Mouse (Mus musculus) urinary bladder, postnatal 4 days (tissue): Measurements from ENCODE around the gene Wrap53.
"Not testable (repeated sequence)": the region's sequence is repeated elsewhere in the genome, so short reads cannot be mapped to it uniquely, and the experiment has no call there.

ENCODE experiments used
- DNase-seq, 2 experiments: peaks; one replicate each; pipeline ENCODE4 v3.0.0; 2021 to 2022; ENCODE audit warnings: low spot score in 2 of 2

Gene Wrap53

DNA sequence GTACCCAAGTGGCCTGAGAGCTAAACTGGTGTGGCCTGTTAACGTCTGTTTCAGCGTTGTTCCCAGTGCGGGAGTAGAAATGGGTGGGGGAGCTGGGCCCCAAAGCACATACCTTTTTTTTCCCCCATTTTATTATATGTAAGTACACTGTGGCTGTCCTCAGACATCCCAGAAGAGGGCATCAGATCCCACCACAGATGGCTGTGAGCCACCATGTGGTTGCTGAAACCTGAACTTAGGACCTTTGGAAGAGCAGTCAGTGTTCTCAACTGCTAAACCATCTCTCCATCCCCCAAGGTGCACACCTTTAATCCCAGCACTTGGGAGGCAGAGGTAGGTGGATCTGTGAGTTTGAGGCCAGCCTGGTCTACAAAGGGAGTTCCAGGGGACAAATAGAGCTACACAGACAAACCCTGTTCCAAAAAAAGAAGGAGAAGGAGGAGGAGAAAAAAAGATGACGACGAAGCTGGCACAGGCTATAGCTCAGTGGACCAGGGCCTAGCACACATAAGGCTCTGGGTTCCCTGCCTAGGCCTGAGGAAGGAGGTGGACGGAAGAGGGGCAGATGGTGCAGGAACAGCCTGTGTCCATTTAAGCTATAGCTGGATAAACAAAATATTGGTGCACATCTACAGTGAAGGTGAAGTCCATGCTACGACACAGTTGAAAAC, 47.4 kb downstream of the Wrap53 start:
- DNase-seq = no peak

GRCm38 (mm10) chr11:69530755-69531154, 49.3 kb downstream of the Wrap53 start:
- DNase-seq = not testable (repeated sequence)

GRCm38 (mm10) chr11:69530281-69530680, 49.8 kb downstream of the Wrap53 start:
- not testable (repeated sequence) for DNase-seq

- no peak for DNase-seq
These were observed 52.0 kb downstream of the Wrap53 start for GRCm38 (mm10) chr11:69528031-69528390.

DNA sequence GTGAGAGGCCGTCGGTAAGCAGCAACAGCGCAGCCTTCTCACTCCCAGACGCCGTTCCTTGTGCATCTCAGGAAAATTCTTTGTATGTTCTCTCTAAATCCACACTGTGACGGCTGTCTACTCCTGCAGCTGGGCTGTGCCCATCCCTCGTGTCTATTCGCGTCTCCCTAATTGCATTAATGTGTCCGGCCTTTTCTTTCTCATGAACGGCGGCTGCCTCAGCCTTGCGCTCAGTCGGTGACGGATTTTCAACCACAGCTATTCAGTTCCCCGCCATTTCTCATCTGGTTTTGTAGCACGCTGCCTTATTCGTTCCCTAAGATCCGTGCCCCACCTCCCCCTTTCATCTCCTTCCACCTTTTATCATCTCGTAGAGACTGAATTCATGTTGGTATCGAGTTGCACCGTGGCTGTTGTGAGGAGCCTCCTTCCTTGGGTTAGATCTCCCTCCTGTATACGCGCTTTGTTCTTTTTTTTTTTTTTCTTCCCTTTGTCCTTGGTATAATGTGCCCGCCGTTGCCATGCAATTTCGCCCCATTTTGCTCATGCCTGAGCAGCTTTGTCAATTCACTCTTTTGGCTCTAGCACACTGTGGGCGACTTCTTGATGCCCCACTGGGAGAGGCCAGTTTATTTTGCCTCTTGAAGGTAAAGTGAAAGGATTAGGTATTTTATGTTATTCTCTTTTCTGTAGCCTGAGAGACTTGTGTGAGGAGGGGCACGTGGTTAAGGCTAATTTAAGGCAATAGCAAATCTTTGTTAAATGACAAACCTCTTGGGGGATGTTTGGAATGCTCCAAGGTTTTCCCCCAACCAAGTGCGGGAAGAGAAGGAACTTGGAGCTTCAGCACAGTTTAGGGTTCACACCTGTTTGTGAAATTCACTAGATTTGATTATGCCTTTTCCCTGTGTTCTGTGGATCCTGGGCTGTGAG, 52.7 kb downstream of the Wrap53 start:
- DNase-seq = no peak

DNA sequence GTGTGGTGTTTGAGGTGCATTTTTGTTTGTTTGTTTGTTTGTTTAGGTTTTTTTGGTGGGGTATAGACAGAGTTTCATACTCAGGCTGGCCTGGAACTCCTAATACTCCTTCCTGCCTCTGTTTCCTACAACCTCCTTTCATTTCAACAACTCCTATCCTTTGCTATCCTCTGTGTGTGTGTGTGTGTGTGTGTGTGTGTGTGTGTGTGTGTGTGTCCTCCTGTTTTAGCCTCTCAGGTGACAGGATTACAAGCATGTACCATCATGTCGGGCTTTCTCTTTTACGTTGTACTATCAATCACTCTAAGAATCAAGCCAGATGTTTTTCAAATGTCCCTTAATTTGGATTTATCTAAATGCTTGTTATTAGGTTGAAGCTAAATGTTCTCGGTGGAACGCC, 53.4 kb downstream of the Wrap53 start:
- DNase-seq = no peak

DNA sequence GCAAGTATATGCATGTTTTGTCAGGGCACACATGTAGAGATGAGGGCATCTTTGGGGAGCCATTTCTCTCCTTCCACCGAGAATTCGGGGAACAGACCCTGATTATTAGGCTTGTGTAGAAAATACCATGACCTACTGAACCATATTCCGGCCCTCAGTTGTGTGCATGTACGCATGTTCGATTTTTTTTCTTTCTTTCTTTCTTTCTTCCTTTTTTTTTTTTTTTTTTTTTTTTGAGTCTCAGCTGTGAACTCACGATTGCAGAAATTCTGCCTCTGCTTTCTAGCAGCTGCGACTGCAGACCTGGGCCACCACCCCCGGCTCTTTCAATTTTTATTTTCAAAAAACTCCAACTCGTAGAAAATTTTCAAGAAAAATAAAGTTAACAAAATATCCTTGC, 54.4 kb downstream of the Wrap53 start:
- no peak for DNase-seq

GRCm38 (mm10) chr11:69523651-69524050, 56.4 kb downstream of the Wrap53 start:
- no peak for DNase-seq

DNA sequence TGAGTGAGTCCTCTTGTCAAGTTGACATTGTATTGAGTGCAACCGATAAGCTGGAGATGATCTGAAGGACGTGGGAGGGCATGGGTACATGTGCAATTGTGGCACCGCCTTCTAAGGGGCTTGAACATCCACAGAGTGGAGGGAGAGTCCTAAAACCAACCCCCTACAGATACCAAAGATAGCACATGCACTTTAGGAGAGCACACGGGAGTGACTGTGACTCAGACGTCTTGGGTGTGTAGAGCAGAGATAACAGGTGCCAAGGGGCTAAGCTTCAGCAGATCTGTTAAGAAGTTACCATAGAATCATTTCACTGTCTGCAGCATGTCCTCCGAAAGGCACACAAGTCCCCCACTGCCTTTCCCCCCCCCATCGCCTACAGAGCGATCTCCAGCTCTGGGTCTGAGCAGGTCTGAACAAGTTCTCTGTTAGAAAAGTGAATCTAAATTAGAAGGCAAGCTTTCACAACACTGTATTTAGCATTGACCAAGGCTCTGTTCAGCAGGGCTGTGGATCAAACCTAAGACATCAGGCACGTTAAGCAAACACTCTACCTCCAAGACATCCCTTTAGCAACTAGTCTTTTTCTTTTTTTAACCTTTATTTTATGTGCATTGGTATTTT, 58.4 kb downstream of the Wrap53 start:
- no peak for DNase-seq

GRCm38 (mm10) chr11:69519976-69520375, 60.1 kb downstream of the Wrap53 start:
- no peak for DNase-seq

- DNase-seq = no peak
These were observed 63.4 kb downstream of the Wrap53 start for GRCm38 (mm10) chr11:69516661-69517060.

DNA sequence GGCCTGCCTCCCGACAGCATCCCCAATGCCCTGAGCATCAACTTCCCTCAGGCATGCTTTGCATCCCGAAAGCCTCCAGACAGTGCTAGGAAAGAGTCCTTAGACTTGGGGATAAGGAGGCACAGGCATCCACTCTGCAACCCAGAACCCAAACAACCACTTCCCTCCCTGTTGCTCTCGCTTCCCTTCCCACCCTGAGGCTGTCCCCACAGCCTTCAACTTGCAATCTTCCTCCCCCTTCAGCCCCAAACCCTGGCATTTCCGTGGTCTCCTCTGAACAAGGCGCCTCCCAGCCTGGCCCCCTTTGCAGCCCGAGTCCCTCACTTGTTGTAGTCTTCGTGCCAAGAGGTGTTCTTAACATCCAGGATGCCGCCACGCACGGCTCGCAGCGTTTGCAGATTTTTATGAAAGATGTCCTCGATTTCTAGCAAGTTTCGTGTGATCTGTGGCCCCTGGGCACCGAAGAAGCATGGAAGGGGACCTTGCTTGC, 63.9 kb downstream of the Wrap53 start:
- DNase-seq = no peak

DNA sequence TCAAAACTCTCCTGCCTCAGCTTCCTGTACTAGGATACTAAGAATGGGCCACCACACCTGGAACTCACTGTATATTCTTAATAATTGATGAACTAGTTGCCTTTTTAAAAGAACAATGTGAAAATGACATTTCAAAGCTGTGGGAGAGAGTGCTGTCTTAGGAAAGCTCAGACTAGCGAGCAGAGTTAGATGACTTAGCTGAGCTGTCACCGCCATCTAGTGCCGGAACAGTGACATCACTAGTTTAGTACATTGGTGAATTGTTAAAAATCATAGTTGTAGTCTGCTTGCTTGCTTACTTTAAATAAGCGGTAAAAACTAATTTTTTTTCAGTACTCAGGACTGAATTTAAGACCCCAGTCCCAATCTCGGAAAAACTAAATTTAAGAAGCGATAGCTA, 66.2 kb downstream of the Wrap53 start:
- DNase-seq = no peak
